Mouse (Mus musculus) ovary, adult 10 weeks (tissue): ENCODE measurements around the gene Fam47c. TPM values are rescaled to one million over a fixed set of nuclear protein-coding genes. Genes with fewer than 3 reads are reported as not detected.

ENCODE experiments used
- polyA plus RNA-seq: library from polyadenylated mRNA; stranded (reverse); fragments of 350-450 nt; fragmentation: Illumina TruSeq; extraction: RNeasy Lipid Tissue Mini Kit (QIAGEN cat#74804); gene quantifications from one replicate; pipeline ENCODE4 v1.2.3, GENCODE M21; 2014

Gene Fam47c
- not detected for polyA plus RNA-seq

DNA sequence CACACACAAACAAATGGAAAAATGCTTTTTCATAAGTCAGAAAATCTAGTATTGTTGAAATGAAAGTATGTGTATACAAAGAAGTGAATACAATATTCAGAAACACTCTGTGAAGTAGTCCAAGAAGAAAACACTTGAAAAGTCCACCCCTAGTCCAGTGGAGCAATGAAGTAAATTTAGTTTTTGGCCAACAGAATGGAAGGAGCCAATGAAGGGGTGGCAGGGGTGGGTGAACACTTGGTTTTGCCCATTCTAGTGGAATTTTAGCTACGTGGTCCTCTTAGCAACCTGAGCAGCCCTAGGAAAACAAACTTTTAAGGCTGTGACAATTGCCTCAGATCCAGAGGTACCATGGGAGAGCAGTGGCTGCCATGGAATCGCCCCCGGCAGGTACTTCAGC is at the start of gene Fam47c:
Gene Fam47c (plus strand): TSS at position 301 of the 400 bp plus-strand sequence.

Other genes starting within 250 kb of the Fam47c start
- gene Prrg1, start 153.9 kb upstream of the Fam47c start, polyA plus RNA-seq: 51.7 TPM